In the genomic region with DNA sequence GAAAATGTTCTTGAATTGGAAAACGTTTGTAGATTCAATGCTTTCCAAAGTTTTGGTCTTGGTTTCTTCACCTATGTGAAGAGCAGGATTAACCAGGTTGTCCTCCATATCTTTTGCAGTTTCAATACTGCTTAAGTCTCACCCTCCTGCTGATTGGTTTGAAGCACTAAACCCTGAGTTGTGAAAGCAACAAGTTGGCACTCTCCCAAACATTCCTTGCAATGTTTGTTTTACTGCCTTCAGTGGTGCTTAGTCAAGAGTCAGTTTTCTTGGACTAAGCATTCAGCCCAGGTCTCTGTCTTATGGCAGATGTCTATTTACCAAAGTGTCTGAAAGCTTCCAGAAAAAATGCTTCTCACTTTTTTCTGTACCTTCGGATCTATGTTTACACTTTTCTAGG, we compare ENCODE assay signal across 15 mouse cellular contexts.
A peak's percentile ranks its signal among the peaks of the same experiment; 100 is the strongest.
DNase-seq lines count a peak whose midpoint lies in the region; TF ChIP-seq lines count a peak whose summit lies in the region.
"Had no signal": no experiment of that assay in that cellular context is flagged by ENCODE, and none has a peak within 500 bp of the region (broad histone marks: within the 10 kb centered on the region; RNA-seq: fewer than 3 reads in every experiment).

No protein-coding gene starts in this region.

- no peak for TF ChIP-seq POLR2A in liver, adult 2 months (IDR thresholded peaks at IDR 0.05; ENCODE audit: extremely low read depth, insufficient read depth, low read length)

- DNase-seq in adrenal gland, postnatal 14 days = peak; percentile 41
- no peak for DNase-seq in adrenal gland, adult 18-20 months (ENCODE audit: low spot score in 2 of 2)
- peak; percentile 93 for DNase-seq in liver, adult 2 months (ENCODE audit: extremely low read depth, low read depth, low spot score)
- DNase-seq in liver = no peak
- DNase-seq in gonadal fat pad, adult 2 months (ENCODE audit: low read depth) = peak; percentile 1
- peak; percentile 63 for DNase-seq in lung, postnatal 36 days
- DNase-seq in testis, postnatal 10 days (ENCODE audit: low spot score) = no peak
- DNase-seq in gastrocnemius, adult 18-20 months (ENCODE audit: low spot score) = no peak
- DNase-seq: cerebellum, adult 9-10 months; embryo, embryonic 11 days; heart, postnatal 4 days; kidney, postnatal 4 days; thymus, postnatal 25 days had no signal

- H3K27ac ChIP-seq in liver, adult 2 months (replicated peaks; ENCODE audit: insufficient read depth, low read depth, low read length) = no peak overlapping the region
- H3K27ac ChIP-seq: neural tube, embryonic 13.5 days had no signal

- no peaks in the 10 kb centered on the region for H3K27me3 ChIP-seq in liver, adult 2 months (ENCODE audit: control insufficient read depth, insufficient read depth, low read length)
- H3K27me3 ChIP-seq: neural tube, embryonic 13.5 days had no signal

- no peaks in the 10 kb centered on the region for H3K79me2 ChIP-seq in liver, adult 2 months (ENCODE audit: control insufficient read depth, insufficient read depth, low read length)

- TF ChIP-seq CTCF in liver, adult 2 months (IDR thresholded peaks at IDR 0.05; ENCODE audit: low read depth, low read length) = no peak

- 14% methylated on average over 2 of the region's 2 CpGs for WGBS in liver, adult 2 months

- H3K9ac ChIP-seq in liver, adult 2 months (ENCODE audit: low read depth, low read length) = no peak overlapping the region
- H3K9ac ChIP-seq: neural tube, embryonic 13.5 days had no signal

- no peaks in the 10 kb centered on the region for H3K4me1 ChIP-seq in liver, adult 2 months (ENCODE audit: control insufficient read depth, insufficient read depth, low read length)
- H3K4me1 ChIP-seq: neural tube, embryonic 13.5 days had no signal

- H3K4me3 ChIP-seq in liver, adult 2 months (ENCODE audit: insufficient read depth, low read depth, low read length) = no peak overlapping the region
- H3K4me3 ChIP-seq: erythroblast, embryonic 14.5 days; neural tube, embryonic 13.5 days had no signal

- no peaks in the 10 kb centered on the region for H3K36me3 ChIP-seq in liver, adult 2 months (ENCODE audit: control insufficient read depth, insufficient read depth, low read length)
- H3K36me3 ChIP-seq: neural tube, embryonic 13.5 days had no signal

Comparison
In these comparisons a context has a peak if more than half of its experiments do, and no peak if none do; other contexts are left out.
1. DNase-seq: peak in adrenal gland, postnatal 14 days (single experiment), liver, adult 2 months (single experiment), gonadal fat pad, adult 2 months (single experiment) and lung, postnatal 36 days (single experiment); none in adrenal gland, adult 18-20 months (0 of 2), liver (single experiment), testis, postnatal 10 days (single experiment) and gastrocnemius, adult 18-20 months (single experiment).